Mouse (Mus musculus): ENCODE data around the gene Vmn1r43.

DNA sequence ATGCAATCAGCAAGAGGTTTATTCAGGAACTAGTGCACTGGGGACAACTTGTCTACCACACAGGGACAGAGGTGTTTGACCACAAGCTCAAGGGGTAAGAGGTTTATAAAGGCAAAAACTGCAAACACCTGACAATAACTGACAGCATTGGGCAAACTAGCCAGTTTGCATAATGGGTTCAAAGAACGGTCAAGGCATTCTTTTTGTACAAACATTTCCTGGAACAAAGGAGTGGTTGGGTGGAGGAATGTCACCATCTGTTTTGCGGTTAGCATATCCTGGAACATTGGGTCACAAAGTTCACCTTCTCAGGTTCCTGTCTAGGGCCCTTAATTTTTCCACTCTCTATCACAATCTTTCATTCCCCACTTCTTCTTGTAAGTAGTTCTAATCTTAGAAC is 16.4 kb downstream of the Vmn1r43 start:
- TF ChIP-seq POLR2A (IDR thresholded peaks at IDR 0.05; ENCODE audit: borderline replicate concordance, low read depth, low read length) (no peak), CTCF (IDR thresholded peaks at IDR 0.05; ENCODE audit: low read depth, low read length) (no peak)
